Mouse (Mus musculus) mesoderm, embryonic 11.5 days (tissue): ENCODE measurements around the gene Slc25a22.
"Not testable (repeated sequence)": the region's sequence is repeated elsewhere in the genome, so short reads cannot be mapped to it uniquely, and the experiment has no call there.

Experiments
- DNase-seq: peaks from one replicate; pipeline ENCODE4 v3.0.0-alpha.2; 2012; ENCODE audit warnings: low read depth, low spot score

Slc25a22 gene

GRCm38 (mm10) chr7:141413809-141414584, 23.7 kb downstream of the Slc25a22 start, which contains the start of gene Gatd1:
Gene Gatd1 (minus strand): TSS chr7:141414136.
- peak; percentile 100 for DNase-seq

GRCm38 (mm10) chr7:141413331-141413730, 24.4 kb downstream of the Slc25a22 start:
- no peak for DNase-seq

- DNase-seq, result no peak
Measured at GRCm38 (mm10) chr7:141411667-141412066, 26.0 kb downstream of the Slc25a22 start.

- DNase-seq, result no peak
Measured at GRCm38 (mm10) chr7:141410631-141411030, 27.1 kb downstream of the Slc25a22 start.

- peak; percentile 85 for DNase-seq
Measured at GRCm38 (mm10) chr7:141408833-141409232, 28.9 kb downstream of the Slc25a22 start.

GRCm38 (mm10) chr7:141407670-141408069, 30.0 kb downstream of the Slc25a22 start:
- not testable (repeated sequence) for DNase-seq

GRCm38 (mm10) chr7:141405466-141405865, 32.2 kb downstream of the Slc25a22 start:
- no peak for DNase-seq

- DNase-seq, result peak; percentile 62
Measured at GRCm38 (mm10) chr7:141403305-141403704, 34.4 kb downstream of the Slc25a22 start.

GRCm38 (mm10) chr7:141395348-141395747, 42.3 kb downstream of the Slc25a22 start:
- no peak for DNase-seq

- DNase-seq, result peak; percentile 80
Measured at GRCm38 (mm10) chr7:141394771-141395170, 42.9 kb downstream of the Slc25a22 start.

GRCm38 (mm10) chr7:141394158-141394557, 43.5 kb downstream of the Slc25a22 start:
- no peak for DNase-seq

- no peak for DNase-seq
Measured at GRCm38 (mm10) chr7:141392552-141393222, 45.0 kb downstream of the Slc25a22 start.

- peak; percentile 96 for DNase-seq
Measured at GRCm38 (mm10) chr7:141391625-141392551, 45.8 kb downstream of the Slc25a22 start, which contains the start of gene Taldo1. Gene Taldo1 (plus strand): TSS chr7:141392199.

- DNase-seq, result no peak
Measured at GRCm38 (mm10) chr7:141390326-141391259, 47.1 kb downstream of the Slc25a22 start.

GRCm38 (mm10) chr7:141388487-141389109, 49.1 kb downstream of the Slc25a22 start:
- DNase-seq, result no peak

GRCm38 (mm10) chr7:141387807-141388486, 49.7 kb downstream of the Slc25a22 start:
- DNase-seq, result no peak

- no peak for DNase-seq
Measured at GRCm38 (mm10) chr7:141381068-141381835, 56.4 kb downstream of the Slc25a22 start.
